Mouse (Mus musculus): ENCODE measurements around the gene Optn. TPM values are rescaled to one million over a fixed set of nuclear protein-coding genes. Genes with fewer than 3 reads are reported as not detected.
"Not testable (repeated sequence)": the region's sequence is repeated elsewhere in the genome, so short reads cannot be mapped to it uniquely, and the experiment has no call there.

Optn gene
- polyA plus RNA-seq, 1 experiment = 5.0 TPM

DNA sequence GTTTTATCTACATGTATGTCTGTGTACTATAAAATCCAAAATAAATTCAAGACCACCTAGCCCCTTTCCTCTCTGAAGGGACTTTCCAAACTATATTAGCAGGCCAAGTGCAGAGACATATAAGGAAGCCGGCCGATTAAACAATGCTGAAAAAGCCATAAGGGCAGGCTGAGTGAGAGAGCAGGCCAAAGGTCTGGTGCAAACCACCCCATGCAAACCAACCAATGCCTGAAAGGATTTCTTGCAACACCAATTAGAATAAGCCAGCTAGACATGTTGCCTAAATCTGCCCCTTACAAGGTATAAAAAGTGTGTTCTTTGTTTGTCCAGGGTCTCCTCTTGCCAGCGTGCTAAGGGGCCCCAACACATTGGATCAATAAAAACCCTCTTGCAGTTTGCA, 23.8 kb upstream of the Optn start:
- TF ChIP-seq CTCF (IDR thresholded peaks at IDR 0.05; ENCODE audit: insufficient read depth, low read length) (no peak), POLR2A (IDR thresholded peaks at IDR 0.05; ENCODE audit: borderline replicate concordance, extremely low read depth, low read depth, low read length) (no peak)
- 82% methylated on average over 3 of the region's 3 CpGs for whole genome bisulfite sequencing
- no peak for DNase-seq
- H3K4me1 ChIP-seq (ENCODE audit: control insufficient read depth, insufficient read depth, low read length) = no peaks in the 10 kb centered on the region
- no peak overlapping the region for H3K4me3 ChIP-seq (replicated peaks; ENCODE audit: extremely low read depth, low read depth, low read length)

DNA sequence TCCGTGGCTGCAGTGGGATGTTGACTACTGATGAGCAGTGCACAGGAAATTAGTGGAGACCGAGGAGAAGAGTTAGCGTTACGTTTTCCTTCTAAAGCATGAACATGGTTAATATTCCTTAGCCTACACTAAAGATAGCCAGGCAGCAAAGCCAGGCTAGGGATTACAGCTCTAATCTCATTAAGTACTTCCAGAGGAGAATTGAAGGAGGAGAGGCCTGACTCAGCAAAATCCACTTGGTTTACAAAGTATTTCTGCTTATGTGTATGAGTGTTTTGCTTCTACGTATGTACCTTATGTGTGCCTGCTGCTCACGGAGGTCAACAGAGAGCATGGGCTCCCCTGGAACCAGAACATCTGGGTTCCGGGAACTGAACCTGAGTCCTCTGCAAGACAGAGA, 19.9 kb upstream of the Optn start:
- TF ChIP-seq CTCF (IDR thresholded peaks at IDR 0.05; ENCODE audit: insufficient read depth, low read length) = no peak
- no peak for TF ChIP-seq POLR2A (IDR thresholded peaks at IDR 0.05; ENCODE audit: borderline replicate concordance, extremely low read depth, low read depth, low read length)
- 93% methylated on average over 7 of the region's 7 CpGs for WGBS
- DNase-seq = no peak
- H3K4me3 ChIP-seq (replicated peaks; ENCODE audit: extremely low read depth, low read depth, low read length) = no peak overlapping the region
- no peaks in the 10 kb centered on the region for H3K4me1 ChIP-seq (ENCODE audit: control insufficient read depth, insufficient read depth, low read length)

DNA sequence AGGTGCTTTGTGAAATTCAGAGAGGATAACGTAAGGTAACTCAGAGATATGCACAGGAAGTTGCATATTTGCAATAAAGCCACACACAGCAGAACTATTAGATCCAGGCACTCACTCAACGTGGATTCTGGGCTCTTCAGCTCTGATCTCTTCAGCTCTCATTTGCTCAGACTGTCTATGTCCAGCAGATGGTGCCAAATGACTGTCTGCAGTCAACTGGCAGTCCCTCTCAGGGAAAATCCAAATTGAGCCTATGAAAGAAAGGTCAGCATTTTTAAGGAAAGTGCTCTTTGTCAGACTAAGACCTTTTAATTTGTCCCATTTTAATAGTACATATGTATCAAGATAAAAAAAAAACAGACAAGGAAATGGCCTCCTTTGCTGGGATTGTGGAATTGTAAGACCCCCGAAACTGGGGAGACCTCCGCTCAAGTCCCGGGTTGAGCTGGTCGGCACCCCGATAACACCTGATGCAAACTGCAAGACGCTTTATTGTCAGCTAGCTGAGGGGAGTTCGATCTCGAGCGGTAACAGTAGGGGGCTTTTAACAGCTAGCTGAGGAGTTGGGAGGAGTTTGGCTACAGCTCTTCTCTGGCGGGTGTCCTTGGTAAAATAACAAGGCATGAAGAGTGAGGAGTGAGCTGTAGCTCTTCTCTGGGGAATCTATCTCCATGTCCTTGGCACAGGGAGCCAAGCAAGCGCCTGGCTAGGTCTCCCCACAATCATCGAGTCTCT, 16.4 kb upstream of the Optn start:
- no peak for DNase-seq
- Histone ChIP-seq H3K4me3 (replicated peaks; ENCODE audit: extremely low read depth, low read depth, low read length) (no peak overlapping the region), H3K4me1 (ENCODE audit: control insufficient read depth, insufficient read depth, low read length) (no peaks in the 10 kb centered on the region)
- TF ChIP-seq CTCF (IDR thresholded peaks at IDR 0.05; ENCODE audit: insufficient read depth, low read length) (peak; percentile 32), POLR2A (IDR thresholded peaks at IDR 0.05; ENCODE audit: borderline replicate concordance, extremely low read depth, low read depth, low read length) (no peak)
- 8% methylated on average over 14 of the region's 14 CpGs for WGBS

DNA sequence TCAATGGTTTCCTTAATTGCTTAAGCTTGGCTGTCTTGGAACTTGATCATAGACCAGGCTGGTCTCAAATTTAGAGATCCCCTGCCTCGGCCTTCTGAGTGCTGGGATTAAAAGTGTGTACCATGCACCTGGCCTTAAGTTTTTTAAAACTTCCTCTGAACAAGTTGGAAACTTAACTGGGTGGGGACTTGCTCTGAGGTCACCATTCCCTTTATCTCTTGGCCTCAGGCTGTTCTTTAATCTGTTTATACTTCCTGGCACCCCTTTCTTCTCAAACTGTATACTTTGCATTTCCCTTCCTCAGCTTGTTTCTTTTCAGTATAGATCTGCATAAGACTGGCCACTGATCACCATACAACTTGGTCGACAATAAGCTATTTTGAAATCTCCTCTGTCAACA, 14.1 kb upstream of the Optn start:
- WGBS = 43% methylated on average over 2 of the region's 2 CpGs
- H3K4me3 ChIP-seq (replicated peaks; ENCODE audit: extremely low read depth, low read depth, low read length) = no peak overlapping the region
- DNase-seq = no peak
- H3K4me1 ChIP-seq (ENCODE audit: control insufficient read depth, insufficient read depth, low read length) = no peaks in the 10 kb centered on the region
- TF ChIP-seq CTCF (IDR thresholded peaks at IDR 0.05; ENCODE audit: insufficient read depth, low read length) (no peak), POLR2A (IDR thresholded peaks at IDR 0.05; ENCODE audit: borderline replicate concordance, extremely low read depth, low read depth, low read length) (no peak)

DNA sequence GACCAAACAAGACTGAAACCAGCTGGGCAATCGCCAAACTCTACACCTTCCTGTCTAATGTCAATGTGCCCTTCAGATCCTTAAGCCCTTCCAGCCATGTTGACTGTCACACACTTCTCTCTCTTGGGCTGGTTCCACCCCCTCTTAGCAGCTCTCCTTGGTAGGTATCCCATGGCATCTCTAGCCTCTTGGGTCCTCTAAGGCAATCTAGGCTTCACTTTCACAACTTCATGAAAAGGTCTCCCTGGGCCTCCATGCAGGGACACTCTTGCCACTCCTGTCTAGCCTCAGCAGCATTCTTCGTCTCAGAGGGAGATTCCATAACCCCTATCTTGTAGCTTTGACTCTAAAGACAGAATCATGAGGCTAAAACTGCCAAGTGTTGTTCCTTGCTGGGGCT, 13.6 kb upstream of the Optn start:
- no peak overlapping the region for H3K4me3 ChIP-seq (replicated peaks; ENCODE audit: extremely low read depth, low read depth, low read length)
- DNase-seq = no peak
- no peaks in the 10 kb centered on the region for H3K4me1 ChIP-seq (ENCODE audit: control insufficient read depth, insufficient read depth, low read length)
- TF ChIP-seq CTCF (IDR thresholded peaks at IDR 0.05; ENCODE audit: insufficient read depth, low read length) (no peak), POLR2A (IDR thresholded peaks at IDR 0.05; ENCODE audit: borderline replicate concordance, extremely low read depth, low read depth, low read length) (no peak)
- WGBS = 78% methylated on average over 2 of the region's 2 CpGs

DNA sequence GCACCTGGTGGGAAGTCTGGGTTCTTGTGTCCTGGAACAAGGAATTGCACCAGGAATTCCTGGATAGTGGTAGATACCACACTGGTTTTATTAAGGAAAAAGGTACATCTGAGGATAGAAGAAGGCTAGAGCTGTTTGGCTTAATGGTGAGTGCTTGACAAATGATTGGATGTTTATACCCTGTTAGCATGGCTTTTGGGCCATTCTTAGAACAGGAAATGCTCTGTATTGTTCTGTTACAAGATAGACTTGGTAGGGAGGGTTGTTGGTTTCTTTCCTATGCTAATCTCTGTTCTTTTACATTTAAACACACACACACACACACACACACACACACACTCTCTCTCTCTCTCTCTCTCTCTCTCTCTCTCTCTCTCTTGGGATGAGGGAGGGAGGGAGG, 12.0 kb upstream of the Optn start:
- no peak overlapping the region for H3K4me3 ChIP-seq (replicated peaks; ENCODE audit: extremely low read depth, low read depth, low read length)
- no peak for DNase-seq
- H3K4me1 ChIP-seq (ENCODE audit: control insufficient read depth, insufficient read depth, low read length) = no peaks in the 10 kb centered on the region
- TF ChIP-seq CTCF (IDR thresholded peaks at IDR 0.05; ENCODE audit: insufficient read depth, low read length) = no peak
- TF ChIP-seq POLR2A (IDR thresholded peaks at IDR 0.05; ENCODE audit: borderline replicate concordance, extremely low read depth, low read depth, low read length) = no peak

DNA sequence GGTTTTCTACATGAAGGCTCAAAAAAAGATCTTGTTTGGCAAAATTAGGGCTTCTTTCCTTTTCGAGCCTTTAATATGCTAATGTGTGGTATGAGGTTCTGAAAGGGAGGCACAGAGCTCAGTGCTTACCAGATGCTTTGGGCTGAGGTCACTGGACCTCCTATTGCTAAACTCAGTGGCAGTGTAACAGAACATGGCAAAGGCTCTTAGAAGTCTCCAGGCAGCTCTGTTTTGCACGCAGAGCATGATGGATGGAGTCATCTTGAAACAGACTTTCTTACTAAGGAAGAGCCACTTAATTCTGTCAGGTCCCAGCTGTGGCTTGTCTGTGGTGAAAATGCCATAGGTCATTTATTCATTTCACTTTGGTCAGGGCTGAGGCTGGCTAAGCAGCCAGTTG, 11.6 kb upstream of the Optn start:
- H3K4me1 ChIP-seq (ENCODE audit: control insufficient read depth, insufficient read depth, low read length) = no peaks in the 10 kb centered on the region
- no peak overlapping the region for H3K4me3 ChIP-seq (replicated peaks; ENCODE audit: extremely low read depth, low read depth, low read length)
- DNase-seq = no peak
- WGBS = 53% methylated on average over 2 of the region's 2 CpGs
- no peak for TF ChIP-seq POLR2A (IDR thresholded peaks at IDR 0.05; ENCODE audit: borderline replicate concordance, extremely low read depth, low read depth, low read length)
- TF ChIP-seq CTCF (IDR thresholded peaks at IDR 0.05; ENCODE audit: insufficient read depth, low read length) = no peak

DNA sequence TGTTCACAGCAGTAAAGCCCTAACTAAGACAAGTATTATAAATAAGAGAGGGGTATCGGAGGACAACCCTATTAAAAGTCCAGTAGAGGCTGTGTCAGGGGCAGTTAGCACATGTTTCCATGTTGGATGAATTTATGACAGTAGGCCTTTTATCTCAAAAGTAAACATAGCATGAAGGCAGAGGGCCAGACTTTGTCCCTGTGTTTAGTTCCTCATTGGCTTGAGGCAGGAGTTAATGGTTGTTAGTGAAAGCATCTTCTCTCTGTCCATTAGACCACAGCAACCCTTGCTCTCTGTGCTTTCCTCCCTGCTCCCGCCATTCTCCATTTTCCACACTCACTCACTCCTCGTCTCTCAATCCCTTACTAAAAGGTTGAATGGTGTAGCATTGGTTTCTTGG, 9.9 kb upstream of the Optn start:
- H3K4me3 ChIP-seq (replicated peaks; ENCODE audit: extremely low read depth, low read depth, low read length) = no peak overlapping the region
- WGBS = 93% methylated on average over 3 of the region's 3 CpGs
- no peak for TF ChIP-seq POLR2A (IDR thresholded peaks at IDR 0.05; ENCODE audit: borderline replicate concordance, extremely low read depth, low read depth, low read length)
- no peak for TF ChIP-seq CTCF (IDR thresholded peaks at IDR 0.05; ENCODE audit: insufficient read depth, low read length)
- DNase-seq = no peak
- H3K4me1 ChIP-seq (ENCODE audit: control insufficient read depth, insufficient read depth, low read length) = no peaks in the 10 kb centered on the region

DNA sequence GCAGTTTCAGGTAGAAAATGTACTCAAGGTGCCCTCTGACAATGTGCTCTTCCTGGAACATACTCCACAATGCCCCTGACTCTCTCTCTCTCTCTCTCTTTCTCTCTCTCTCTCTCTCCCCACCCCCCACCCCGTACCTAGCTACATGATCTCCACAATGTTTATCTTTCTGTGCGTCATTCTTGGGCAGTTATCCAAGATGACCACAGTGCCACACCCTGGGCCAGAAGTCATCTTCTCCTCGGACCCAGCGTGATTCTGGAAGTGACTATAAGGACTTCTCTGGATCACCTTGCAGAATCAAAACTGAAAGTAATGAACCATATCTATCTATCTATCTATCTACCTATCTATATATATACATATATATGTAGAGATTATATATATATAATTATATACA, 4.1 kb upstream of the Optn start:
- TF ChIP-seq POLR2A (IDR thresholded peaks at IDR 0.05; ENCODE audit: borderline replicate concordance, extremely low read depth, low read depth, low read length) = no peak
- TF ChIP-seq CTCF (IDR thresholded peaks at IDR 0.05; ENCODE audit: insufficient read depth, low read length) = no peak
- no peak overlapping the region for H3K4me3 ChIP-seq (replicated peaks; ENCODE audit: extremely low read depth, low read depth, low read length)
- no peaks in the 10 kb centered on the region for H3K4me1 ChIP-seq (ENCODE audit: control insufficient read depth, insufficient read depth, low read length)
- no peak for DNase-seq
- 50% methylated on average over 4 of the region's 4 CpGs for WGBS

DNA sequence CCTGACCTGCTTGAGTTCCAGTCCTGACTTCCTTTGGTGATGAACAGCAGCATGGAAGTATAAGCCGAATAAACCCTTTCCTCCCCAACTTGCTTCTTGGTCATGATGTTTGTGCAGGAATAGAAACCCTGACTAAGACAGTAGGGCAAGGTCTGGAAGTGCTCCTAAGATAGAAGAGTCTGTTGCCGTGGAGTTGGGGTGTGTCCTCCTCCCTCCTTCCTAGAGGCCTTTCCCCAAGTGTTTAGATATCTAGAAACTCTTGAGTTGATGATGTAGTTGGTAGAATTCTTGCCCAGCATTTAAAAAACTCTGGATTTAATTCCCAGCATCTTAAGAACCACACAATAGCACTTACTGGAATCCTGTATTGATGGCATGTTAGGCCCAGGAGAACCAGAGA, 3.4 kb upstream of the Optn start:
- 78% methylated on average over 2 of the region's 2 CpGs for WGBS
- not testable (repeated sequence) for DNase-seq; H3K4me3 ChIP-seq (replicated peaks; ENCODE audit: extremely low read depth, low read depth, low read length); H3K4me1 ChIP-seq (ENCODE audit: control insufficient read depth, insufficient read depth, low read length)
